Mouse (Mus musculus) intestine, embryonic 14.5 days (tissue): Measurements from ENCODE around the gene Ghr. TPM values are rescaled to one million over a fixed set of nuclear protein-coding genes. Genes with fewer than 3 reads are reported as not detected.

Source experiments
- ATAC-seq: fragments of 200-750 bp; cut with Nextera tagmentation; replicated peaks from 2 replicates; pipeline ENCODE4 v1.8.0; 2017; ENCODE audit warnings: low read depth, moderate number of reproducible peaks, moderate TSS enrichment, moderate library complexity; ENCODE audit not compliant: low FRiP score, low TSS enrichment
- DNase-seq: peaks from one replicate; pipeline ENCODE4 v3.0.0-alpha.2; 2018; ENCODE audit warnings: low spot score
- H3K27ac ChIP-seq: fragments of 300-500 bp; sonication (generic); 2 replicates; pipeline ENCODE4 v1.5.1; 2014; ENCODE audit warnings: low read depth, mild to moderate bottlenecking, control low read depth
- H3K27me3 ChIP-seq: fragments of 300-500 bp; sonication (generic); replicated peaks from 2 replicates; pipeline ENCODE4 v1.6.1; 2014; ENCODE audit warnings: low read length, control low read depth; ENCODE audit not compliant: control insufficient read depth, insufficient read depth
- H3K36me3 ChIP-seq: fragments of 300-500 bp; sonication (generic); 2 replicates; pipeline ENCODE4 v1.6.1; 2014; ENCODE audit warnings: low read length, control low read depth; ENCODE audit not compliant: control insufficient read depth, insufficient read depth
- H3K4me1 ChIP-seq: fragments of 300-500 bp; sonication (generic); replicated peaks from 2 replicates; pipeline ENCODE4 v1.6.1; 2014; ENCODE audit warnings: low read length, control low read depth, mixed read lengths; ENCODE audit not compliant: control insufficient read depth, insufficient read depth
- H3K4me2 ChIP-seq: fragments of 300-500 bp; sonication (generic); 2 replicates; pipeline ENCODE4 v1.6.1; 2014; ENCODE audit warnings: low read length
- H3K4me3 ChIP-seq: fragments of 300-500 bp; sonication (generic); 2 replicates; pipeline ENCODE4 v1.5.1; 2014; ENCODE audit warnings: low read depth, low read length, control low read depth, mixed read lengths
- H3K9ac ChIP-seq: fragments of 300-500 bp; sonication (generic); 2 replicates; pipeline ENCODE4 v1.6.1; 2014; ENCODE audit warnings: mild to moderate bottlenecking, low read length
- H3K9me3 ChIP-seq: fragments of 300-500 bp; sonication (generic); 2 replicates; pipeline ENCODE4 v1.6.1; 2016; ENCODE audit warnings: low read length, control low read depth; ENCODE audit not compliant: control insufficient read depth
- WGBS: fragments of 180-500 bp; shearing (Covaris S2); extraction: QIAGEN DNeasy Blood & Tissue Kit; methylation state at CpG from one replicate; pipeline ENCODE4 v1.1.7; 2014; 5-methylcytosine and 5-hydroxymethylcytosine counted together
- polyA plus RNA-seq: library from polyadenylated mRNA; unstranded; fragments of >200 nt; fragmentation: Nextera tagmentation; extraction: Ambion mirVana; gene quantifications from 2 replicates; pipeline ENCODE4 v1.2.1, GENCODE M21; 2014

Gene Ghr
- polyA plus RNA-seq, 1 experiment from 2014 or later: 115 TPM

GRCm38 (mm10) chr15:3332517-3332916 is 250.8 kb downstream of the Ghr start:
- WGBS: 93% methylated on average over 4 of the region's 4 CpGs
- Histone ChIP-seq H3K9ac (no peak overlapping the region), H3K4me1 (no peaks in the 10 kb centered on the region), H3K27ac (no peak overlapping the region), H3K27me3 (no peaks in the 10 kb centered on the region), H3K36me3 (peaks cover 33% of the 10 kb centered on the region), H3K4me2 (no peak overlapping the region), H3K4me3 (no peak overlapping the region), H3K9me3 (peaks cover 3% of the 10 kb centered on the region; the same call in 1 of the 2 replicates)
- DNase-seq (no peak), ATAC-seq (no peak)

- ATAC-seq: no peak
- no peak for DNase-seq
Observed at GRCm38 (mm10) chr15:3331813-3332212, 251.5 kb downstream of the Ghr start.

GRCm38 (mm10) chr15:3330291-3330690 is 253.0 kb downstream of the Ghr start:
- peaks cover 32% of the 10 kb centered on the region for H3K36me3 ChIP-seq
- DNase-seq (no peak), ATAC-seq (no peak)
- no peaks in the 10 kb centered on the region for H3K4me1 ChIP-seq
- 73% methylated on average over 1 of the region's 1 CpGs for WGBS
- H3K27me3 ChIP-seq: no peaks in the 10 kb centered on the region
- H3K4me2 ChIP-seq: no peak overlapping the region
- H3K9me3 ChIP-seq: no peaks in the 10 kb centered on the region
- H3K9ac ChIP-seq: no peak overlapping the region
- H3K27ac ChIP-seq: no peak overlapping the region
- H3K4me3 ChIP-seq: no peak overlapping the region

More at GRCm38 (mm10) chr15:3331813-3332212, 251.5 kb downstream of the Ghr start:
- no peak overlapping the region for H3K9ac ChIP-seq
- H3K27me3 ChIP-seq: no peaks in the 10 kb centered on the region
- no peak overlapping the region for H3K27ac ChIP-seq
- H3K9me3 ChIP-seq: no peaks in the 10 kb centered on the region
- H3K36me3 ChIP-seq: peaks cover 32% of the 10 kb centered on the region
- H3K4me3 ChIP-seq: no peak overlapping the region
- H3K4me1 ChIP-seq: no peaks in the 10 kb centered on the region
- WGBS: 89% methylated on average over 2 of the region's 2 CpGs
- no peak overlapping the region for H3K4me2 ChIP-seq

- H3K9me3 ChIP-seq: no peaks in the 10 kb centered on the region
- no peaks in the 10 kb centered on the region for H3K4me1 ChIP-seq
- no peak overlapping the region for H3K9ac ChIP-seq
- peaks cover 28% of the 10 kb centered on the region for H3K36me3 ChIP-seq
- ATAC-seq (no peak), DNase-seq (no peak)
- H3K27me3 ChIP-seq: no peaks in the 10 kb centered on the region
- H3K27ac ChIP-seq: no peak overlapping the region
- H3K4me2 ChIP-seq: no peak overlapping the region
- no peak overlapping the region for H3K4me3 ChIP-seq
Observed at GRCm38 (mm10) chr15:3323041-3323440, 260.3 kb downstream of the Ghr start.

GRCm38 (mm10) chr15:3319929-3320328 is 263.4 kb downstream of the Ghr start:
- 86% methylated on average over 9 of the region's 9 CpGs for WGBS
- H3K27me3 ChIP-seq: no peaks in the 10 kb centered on the region

GRCm38 (mm10) chr15:3316617-3317016 is 266.7 kb downstream of the Ghr start:
- no peak overlapping the region for H3K27ac ChIP-seq
- H3K36me3 ChIP-seq: peaks cover 22% of the 10 kb centered on the region
- DNase-seq: no peak
- no peak overlapping the region for H3K9ac ChIP-seq
- H3K4me3 ChIP-seq: no peak overlapping the region
- 83% methylated on average over 2 of the region's 2 CpGs for WGBS
- H3K9me3 ChIP-seq: no peaks in the 10 kb centered on the region
- no peaks in the 10 kb centered on the region for H3K27me3 ChIP-seq
- H3K4me2 ChIP-seq: no peak overlapping the region
- no peaks in the 10 kb centered on the region; the same call in 1 of the 2 replicates for H3K4me1 ChIP-seq
- ATAC-seq: no peak

More at GRCm38 (mm10) chr15:3319929-3320328, 263.4 kb downstream of the Ghr start:
- H3K9me3 ChIP-seq: no peaks in the 10 kb centered on the region
- H3K36me3 ChIP-seq: peaks cover 22% of the 10 kb centered on the region
- H3K27ac ChIP-seq: no peak overlapping the region
- H3K4me1 ChIP-seq: no peaks in the 10 kb centered on the region
- no peak overlapping the region for H3K9ac ChIP-seq
- no peak overlapping the region for H3K4me3 ChIP-seq
- no peak overlapping the region for H3K4me2 ChIP-seq
- DNase-seq: no peak
- no peak for ATAC-seq

- no peak overlapping the region for H3K4me2 ChIP-seq
- no peak for DNase-seq
- no peaks in the 10 kb centered on the region for H3K27me3 ChIP-seq
- no peak overlapping the region for H3K4me3 ChIP-seq
- H3K36me3 ChIP-seq: peaks cover 7% of the 10 kb centered on the region; the same call in 1 of the 2 replicates
- ATAC-seq: no peak
- no peaks in the 10 kb centered on the region for H3K9me3 ChIP-seq
- no peak overlapping the region for H3K9ac ChIP-seq
- H3K4me1 ChIP-seq: no peaks in the 10 kb centered on the region; the same call in 1 of the 2 replicates
- H3K27ac ChIP-seq: no peak overlapping the region
Observed at GRCm38 (mm10) chr15:3312937-3313336, 270.4 kb downstream of the Ghr start.

- Histone ChIP-seq H3K4me1 (no peaks in the 10 kb centered on the region; the same call in 1 of the 2 replicates), H3K4me3 (no peak overlapping the region), H3K36me3 (no peaks in the 10 kb centered on the region), H3K4me2 (no peak overlapping the region), H3K27me3 (no peaks in the 10 kb centered on the region), H3K27ac (no peak overlapping the region), H3K9me3 (no peaks in the 10 kb centered on the region), H3K9ac (no peak overlapping the region)
- no peak for DNase-seq
- ATAC-seq: no peak
- 81% methylated on average over 3 of the region's 3 CpGs for whole genome bisulfite sequencing
Observed at GRCm38 (mm10) chr15:3309856-3310255, 273.4 kb downstream of the Ghr start.

GRCm38 (mm10) chr15:3303426-3303825 is 279.9 kb downstream of the Ghr start, which contains the start of gene Ccdc152:
TSS of gene Ccdc152 (minus strand) at chr15:3303526.
- Histone ChIP-seq H3K9ac (no peak within 1 kb of the TSS), H3K4me3 (no peak within 1 kb of the TSS), H3K4me2 (no peak within 1 kb of the TSS), H3K9me3 (no peaks in the 10 kb centered on the region), H3K27me3 (no peaks in the 10 kb centered on the region), H3K36me3 (no peaks in the 10 kb centered on the region), H3K4me1 (no peaks in the 10 kb centered on the region), H3K27ac (no peak within 1 kb of the TSS)
- ATAC-seq: no peak
- 91% methylated on average over 12 of the region's 12 CpGs for WGBS
- no peak for DNase-seq
